Mouse (Mus musculus) neural tube, postnatal 0 days (tissue): ENCODE measurements around the gene Olfr502. TPM values are rescaled to one million over a fixed set of nuclear protein-coding genes. Genes with fewer than 3 reads are reported as not detected.

Source experiments
- polyA plus RNA-seq: library from polyadenylated mRNA; unstranded; fragments of >200 nt; fragmentation: Nextera tagmentation; extraction: Ambion mirVana; gene quantifications from 2 replicates; pipeline ENCODE4 v1.2.1, GENCODE M21; 2015

Olfr502 gene
- not detected in 2 replicates for polyA plus RNA-seq

GRCm38 (mm10) chr7:108524965-108525364 lies at the start of gene Olfr502:
Gene Olfr502, minus strand, starts transcription at chr7:108525065.

DNA sequence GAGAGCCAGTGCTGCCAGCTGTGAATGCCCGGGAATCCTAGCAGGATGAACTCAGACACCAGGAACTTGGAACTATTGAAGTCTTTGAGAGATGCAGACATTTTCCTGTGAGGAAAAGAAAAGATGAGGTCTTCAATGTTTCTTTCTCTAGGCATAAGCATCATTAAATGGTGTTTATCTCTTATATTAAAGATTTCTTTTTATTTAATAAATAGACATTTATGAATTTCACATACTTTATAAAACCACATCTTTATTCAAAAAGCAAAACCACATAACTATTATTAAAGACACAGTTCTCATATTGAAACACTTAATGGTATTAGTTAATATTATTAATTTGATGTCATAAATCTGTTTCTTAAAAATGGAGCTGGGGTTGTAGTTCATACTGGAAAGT lies 40.8 kb upstream of the Olfr502 start, which contains the start of gene Olfr504:
Gene Olfr504 (minus strand): TSS at position 101 of the 400 bp plus-strand sequence.

DNA sequence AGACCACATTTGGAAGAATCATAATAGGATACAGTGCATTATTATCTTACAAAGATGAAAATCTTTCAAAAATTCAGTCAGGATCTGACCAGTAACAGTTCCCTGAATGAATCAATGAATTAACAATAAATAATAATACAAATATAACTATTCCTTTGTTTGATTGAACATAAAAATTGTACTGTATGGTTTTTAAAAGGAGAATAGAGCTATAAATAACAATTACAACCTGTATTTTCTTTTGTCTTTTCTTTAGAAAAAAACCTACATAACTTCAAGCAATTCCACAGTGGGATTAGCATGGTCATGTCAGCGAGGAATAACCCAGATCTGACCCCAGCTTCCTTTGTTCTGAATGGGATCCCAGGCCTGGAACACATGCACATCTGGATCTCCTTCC lies 19.4 kb upstream of the Olfr502 start, which contains the start of gene Olfr503:
Gene Olfr503 (plus strand): TSS at position 301 of the 400 bp plus-strand sequence.

Other genes starting within 250 kb of the Olfr502 start
- gene Olfr490, start 236.1 kb downstream of the Olfr502 start, polyA plus RNA-seq = not detected in 2 replicates
- not detected in 2 replicates for gene Olfr491, start 211.6 kb downstream of the Olfr502 start, polyA plus RNA-seq
- gene Olfr492, start 201.4 kb downstream of the Olfr502 start, polyA plus RNA-seq = not detected in 2 replicates
- not detected in 2 replicates for gene Olfr493, start 178.1 kb downstream of the Olfr502 start, polyA plus RNA-seq
- gene Olfr494, start 159.7 kb downstream of the Olfr502 start, polyA plus RNA-seq = not detected in 2 replicates
- gene Olfr495, start 131.9 kb downstream of the Olfr502 start, polyA plus RNA-seq = not detected in 2 replicates
- gene Olfr497, start 104.6 kb downstream of the Olfr502 start, polyA plus RNA-seq = not detected in 2 replicates
- not detected in 2 replicates for gene Olfr498, start 59.7 kb downstream of the Olfr502 start, polyA plus RNA-seq
- not detected in 2 replicates for gene Olfr503, start 19.5 kb upstream of the Olfr502 start, polyA plus RNA-seq
- not detected in 2 replicates for gene Olfr504, start 40.7 kb upstream of the Olfr502 start, polyA plus RNA-seq
- not detected in 2 replicates for gene Olfr506, start 85.7 kb upstream of the Olfr502 start, polyA plus RNA-seq
- gene Olfr507, start 96.7 kb upstream of the Olfr502 start, polyA plus RNA-seq = not detected in 2 replicates
- gene Olfr508, start 104.9 kb upstream of the Olfr502 start, polyA plus RNA-seq = not detected in 2 replicates
- gene Olfr509, start 126.8 kb upstream of the Olfr502 start, polyA plus RNA-seq = not detected in 2 replicates
- not detected in 2 replicates for gene Olfr510, start 141.4 kb upstream of the Olfr502 start, polyA plus RNA-seq
- gene Olfr512, start 188.3 kb upstream of the Olfr502 start, polyA plus RNA-seq = not detected in 2 replicates
- gene Olfr513, start 225.9 kb upstream of the Olfr502 start, polyA plus RNA-seq = not detected in 2 replicates